Mouse (Mus musculus) neural tube, embryonic 12.5 days (tissue): Measurements from ENCODE around the gene Capn7. TPM values are rescaled to one million over a fixed set of nuclear protein-coding genes. Genes with fewer than 3 reads are reported as not detected.

ENCODE experiments used
- ATAC-seq: fragments of 200-750 bp; cut with Nextera tagmentation; 2 replicates; pipeline ENCODE4 v1.8.0; 2017; ENCODE audit warnings: low read depth, mild to moderate bottlenecking, moderate TSS enrichment, moderate library complexity; ENCODE audit not compliant: low FRiP score
- H3K27ac ChIP-seq: fragments of 300-500 bp; sonication (generic); 2 replicates; pipeline ENCODE4 v1.5.1; 2016
- H3K27me3 ChIP-seq: fragments of 300-500 bp; sonication (generic); replicated peaks from 2 replicates; pipeline ENCODE4 v1.6.1; 2016; ENCODE audit warnings: mild to moderate bottlenecking
- H3K36me3 ChIP-seq: fragments of 300-500 bp; sonication (generic); 2 replicates; pipeline ENCODE4 v1.6.1; 2016; ENCODE audit warnings: mild to moderate bottlenecking
- H3K4me1 ChIP-seq: fragments of 300-500 bp; sonication (generic); 2 replicates; pipeline ENCODE4 v1.6.1; 2016
- H3K4me2 ChIP-seq: fragments of 300-500 bp; sonication (generic); replicated peaks from 2 replicates; pipeline ENCODE4 v1.6.1; 2016; ENCODE audit warnings: mild to moderate bottlenecking
- H3K4me3 ChIP-seq: fragments of 300-500 bp; sonication (generic); 2 replicates; pipeline ENCODE4 v1.5.1; 2016
- H3K9ac ChIP-seq: fragments of 300-500 bp; sonication (generic); 2 replicates; pipeline ENCODE4 v1.6.1; 2016; ENCODE audit warnings: mild to moderate bottlenecking
- H3K9me3 ChIP-seq: fragments of 300-500 bp; sonication (generic); 2 replicates; pipeline ENCODE4 v1.6.1; 2016; ENCODE audit warnings: mild to moderate bottlenecking
- WGBS: fragments of 180-500 bp; shearing (Covaris S2); methylation state at CpG from one replicate; pipeline ENCODE4 v1.1.7; 2016; 5-methylcytosine and 5-hydroxymethylcytosine counted together
- polyA plus RNA-seq: library from polyadenylated mRNA; unstranded; fragments of >200 nt; fragmentation: Nextera tagmentation; extraction: Ambion mirVana; gene quantifications from 2 replicates; pipeline ENCODE4 v1.2.1, GENCODE M21; 2016

Gene Capn7
- polyA plus RNA-seq, 1 experiment from 2014 or later: 60.7 TPM

DNA sequence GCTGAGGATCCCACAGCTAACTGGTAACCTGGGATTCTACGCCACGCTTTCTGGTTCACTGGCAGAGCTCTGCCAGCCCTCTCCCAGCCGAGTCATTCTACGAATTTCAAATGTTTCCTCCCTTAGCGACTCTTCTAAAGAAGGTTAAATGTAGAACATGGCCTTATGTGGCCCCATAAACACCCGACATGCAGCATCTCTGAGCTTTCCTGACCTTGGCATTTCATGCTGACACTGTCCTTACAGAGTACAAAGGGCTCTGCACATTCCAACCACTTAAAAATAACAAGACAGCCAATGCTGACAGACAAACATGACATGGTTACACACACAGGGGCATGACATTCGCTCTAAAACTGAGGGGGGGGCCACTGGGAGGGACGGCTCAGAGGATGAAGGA is 72.2 kb downstream of the Capn7 start:
- no peak overlapping the region for H3K4me2 ChIP-seq
- H3K36me3 ChIP-seq: peaks cover 6% of the 10 kb centered on the region; the same call in 1 of the 2 replicates
- no peak overlapping the region for H3K4me3 ChIP-seq
- no peak for ATAC-seq
- no peak overlapping the region for H3K9ac ChIP-seq
- H3K9me3 ChIP-seq: no peaks in the 10 kb centered on the region
- peaks cover 4% of the 10 kb centered on the region for H3K4me1 ChIP-seq
- H3K27ac ChIP-seq: no peak overlapping the region
- H3K27me3 ChIP-seq: no peaks in the 10 kb centered on the region
- WGBS: 64% methylated on average over 8 of the region's 8 CpGs

DNA sequence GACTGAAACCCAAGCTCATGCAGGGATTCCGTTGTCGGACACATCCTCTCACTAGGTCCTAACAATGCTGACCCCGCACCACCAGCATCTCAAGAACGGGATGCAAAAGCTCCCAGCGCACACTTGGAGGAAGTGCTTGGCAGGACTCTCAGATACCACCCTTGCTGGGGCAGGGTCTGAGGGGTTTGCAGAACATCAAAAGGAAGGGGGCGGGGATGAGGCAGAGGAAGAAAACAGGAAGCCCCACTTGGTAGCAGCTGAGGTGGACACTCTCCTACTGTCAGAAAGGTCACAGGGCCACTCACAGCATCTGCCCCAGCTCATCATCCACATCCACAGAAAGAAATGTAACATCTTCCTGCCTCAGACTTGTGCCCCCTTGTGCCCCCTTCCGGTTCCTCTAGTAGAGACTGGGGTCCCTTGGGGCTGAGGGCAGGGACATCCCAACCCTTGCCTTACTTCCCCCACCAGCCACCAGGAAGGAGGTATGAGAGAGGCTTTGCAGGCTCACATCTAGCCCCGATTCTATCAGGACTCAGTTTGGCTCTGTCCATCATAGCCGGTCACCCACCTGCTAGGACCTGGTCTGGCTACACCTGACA is 73.8 kb downstream of the Capn7 start:
- 82% methylated on average over 9 of the region's 9 CpGs for WGBS
- H3K9me3 ChIP-seq: no peaks in the 10 kb centered on the region

DNA sequence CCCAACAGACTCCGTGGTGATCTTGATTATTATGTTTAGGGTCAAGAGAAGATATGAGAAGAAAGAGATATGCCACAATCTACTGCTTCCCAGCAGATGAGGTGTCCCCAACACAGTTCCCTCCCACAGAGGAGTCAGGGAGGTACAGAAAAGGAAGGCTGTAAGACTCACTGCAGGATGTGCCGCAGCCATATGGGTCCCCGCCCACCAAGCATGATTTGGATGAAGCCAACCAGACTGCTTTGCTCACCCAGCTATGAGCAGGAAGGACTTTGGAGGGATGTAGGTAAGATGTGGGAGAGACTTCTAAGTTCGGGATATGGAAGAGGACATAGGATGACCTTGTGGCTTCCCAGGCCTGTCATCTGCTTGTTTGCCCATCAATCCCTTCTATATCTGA is 74.3 kb downstream of the Capn7 start:
- WGBS: 85% methylated on average over 4 of the region's 4 CpGs

More for the DNA sequence above, 73.8 kb downstream of the Capn7 start:
- no peak overlapping the region for H3K4me3 ChIP-seq
- H3K4me2 ChIP-seq: no peak overlapping the region
- H3K4me1 ChIP-seq: peaks cover 14% of the 10 kb centered on the region
- no peaks in the 10 kb centered on the region for H3K27me3 ChIP-seq
- peaks cover 6% of the 10 kb centered on the region; the same call in 1 of the 2 replicates for H3K36me3 ChIP-seq
- no peak for ATAC-seq
- no peak overlapping the region for H3K9ac ChIP-seq
- H3K27ac ChIP-seq: no peak overlapping the region

DNA sequence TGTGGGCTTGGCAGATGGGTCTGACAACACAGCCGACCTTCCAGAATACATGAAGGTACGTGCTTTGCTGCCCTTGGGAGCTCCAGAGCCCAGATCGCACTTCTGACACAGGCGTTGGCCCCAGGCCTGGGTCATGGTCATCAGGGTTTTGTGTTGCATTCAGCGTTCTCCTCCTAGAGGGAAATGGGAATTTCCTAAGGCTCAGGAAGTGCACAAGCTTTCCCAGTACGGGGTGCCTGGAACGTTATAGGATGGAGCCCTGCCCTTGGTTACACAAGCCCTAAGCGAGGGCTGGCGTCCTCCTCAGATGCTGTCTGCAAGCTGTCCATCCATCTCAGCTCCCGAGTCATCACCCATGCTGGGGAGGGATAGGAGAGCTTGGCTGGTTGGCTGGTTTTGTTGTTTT is 76.2 kb downstream of the Capn7 start:
- WGBS: 82% methylated on average over 10 of the region's 10 CpGs
- Histone ChIP-seq H3K4me1 (peaks cover 14% of the 10 kb centered on the region), H3K4me2 (no peak overlapping the region), H3K4me3 (no peak overlapping the region), H3K9me3 (no peaks in the 10 kb centered on the region), H3K9ac (no peak overlapping the region), H3K27ac (no peak overlapping the region), H3K36me3 (peaks cover 6% of the 10 kb centered on the region; the same call in 1 of the 2 replicates), H3K27me3 (no peaks in the 10 kb centered on the region)
- no peak for ATAC-seq

More for the DNA sequence above, 74.3 kb downstream of the Capn7 start:
- no peak for ATAC-seq
- Histone ChIP-seq H3K27ac (no peak overlapping the region), H3K4me1 (peaks cover 14% of the 10 kb centered on the region), H3K27me3 (no peaks in the 10 kb centered on the region), H3K36me3 (peaks cover 6% of the 10 kb centered on the region; the same call in 1 of the 2 replicates), H3K4me2 (no peak overlapping the region), H3K9me3 (no peaks in the 10 kb centered on the region), H3K4me3 (no peak overlapping the region), H3K9ac (no peak overlapping the region)

DNA sequence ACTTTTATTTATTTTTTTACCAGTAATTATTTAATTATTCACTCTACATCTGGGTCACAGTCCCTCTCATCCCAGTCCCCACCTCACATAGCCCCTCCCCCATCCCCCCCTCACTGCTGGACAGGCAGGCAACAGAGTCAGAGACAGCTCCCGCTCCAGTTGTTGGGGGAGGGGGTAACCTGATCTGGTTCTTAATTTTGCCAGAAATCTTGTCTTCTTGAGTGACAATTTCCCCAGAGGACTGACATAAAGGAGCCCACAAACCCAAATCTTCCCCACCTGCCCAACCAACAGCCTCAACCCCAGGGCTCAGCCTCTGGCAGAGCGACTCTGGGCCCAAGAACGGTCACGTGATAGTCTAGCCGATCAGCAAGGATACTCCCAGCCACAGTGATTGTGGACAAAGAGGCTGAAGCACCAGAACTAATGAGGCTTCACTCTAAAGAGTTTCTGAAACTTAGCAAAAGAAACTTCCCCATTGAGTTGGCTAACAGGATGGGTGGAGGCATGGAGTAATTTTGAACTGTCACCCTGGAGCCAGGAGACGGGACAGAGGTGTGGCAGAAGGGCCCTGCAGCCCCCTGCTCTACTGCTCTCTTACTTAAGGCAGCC is 77.1 kb downstream of the Capn7 start:
- Histone ChIP-seq H3K27ac (no peak overlapping the region), H3K4me3 (no peak overlapping the region), H3K9me3 (no peaks in the 10 kb centered on the region), H3K4me1 (peaks cover 14% of the 10 kb centered on the region), H3K9ac (no peak overlapping the region), H3K27me3 (no peaks in the 10 kb centered on the region), H3K36me3 (peaks cover 6% of the 10 kb centered on the region; the same call in 1 of the 2 replicates), H3K4me2 (no peak overlapping the region)
- ATAC-seq: no peak
- WGBS: 26% methylated on average over 6 of the region's 6 CpGs

DNA sequence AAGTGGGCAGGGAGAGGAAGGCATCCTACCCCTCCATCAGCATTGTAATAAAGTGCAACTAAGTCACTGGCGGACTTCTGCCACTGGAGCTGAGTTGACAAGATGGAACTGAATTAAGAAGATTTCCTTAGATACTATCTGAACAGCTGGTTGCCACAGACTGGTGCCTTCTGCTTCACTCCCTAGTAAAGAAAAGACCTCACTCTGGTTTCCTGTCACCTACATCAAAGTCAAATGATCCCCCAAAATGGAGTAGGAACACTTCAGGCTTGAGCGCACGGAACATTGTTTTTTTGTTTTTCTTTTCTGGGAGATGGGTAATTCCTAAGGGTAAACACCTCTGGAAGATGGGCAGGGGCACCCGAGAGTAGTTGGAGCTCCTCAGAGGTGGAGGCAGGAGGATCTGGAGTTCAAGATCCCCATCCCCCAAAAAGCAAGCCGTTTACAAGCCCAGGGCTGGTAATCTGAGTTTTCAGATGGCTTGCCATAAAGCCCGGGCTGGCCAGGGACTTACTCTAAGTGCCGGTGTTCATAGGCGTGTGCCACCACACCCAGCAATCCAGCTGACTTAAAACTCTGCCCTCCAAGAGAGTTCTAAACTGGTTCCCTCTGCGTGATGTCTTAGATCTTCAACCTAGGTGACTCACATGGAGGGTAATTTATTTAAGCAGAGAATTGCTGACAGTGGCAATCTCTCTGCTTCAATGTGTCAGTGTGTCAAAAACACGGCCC is 78.0 kb downstream of the Capn7 start:
- H3K27ac ChIP-seq: no peak overlapping the region
- 0 out of 2 replicates have a peak, but pooled peaks cover 2% of the 10 kb centered on the region for H3K36me3 ChIP-seq
- no peaks in the 10 kb centered on the region for H3K27me3 ChIP-seq
- no peak overlapping the region for H3K9ac ChIP-seq
- 63% methylated on average over 10 of the region's 10 CpGs for WGBS
- no peak for ATAC-seq
- H3K4me1 ChIP-seq: peaks cover 14% of the 10 kb centered on the region
- no peak overlapping the region for H3K4me3 ChIP-seq
- no peaks in the 10 kb centered on the region for H3K9me3 ChIP-seq
- no peak overlapping the region for H3K4me2 ChIP-seq

DNA sequence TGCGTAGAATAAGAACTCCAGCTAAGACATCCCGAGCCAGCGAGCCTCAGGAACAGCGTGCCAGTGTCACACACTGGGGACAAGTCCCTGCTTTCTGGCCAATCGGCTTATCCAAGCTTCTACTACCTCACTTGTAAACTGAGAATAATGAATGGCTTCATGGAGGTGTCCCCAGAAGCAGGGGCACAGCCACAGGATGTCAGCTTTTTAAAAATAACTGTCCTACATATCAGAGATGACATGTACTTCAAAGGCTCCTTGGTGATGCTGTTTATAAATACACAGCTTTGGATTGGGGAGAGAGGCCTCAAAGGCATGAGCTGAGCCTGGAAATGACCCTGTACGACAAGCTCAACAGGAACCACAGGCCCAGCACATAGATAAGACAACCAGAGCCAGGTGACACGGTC is 78.5 kb downstream of the Capn7 start:
- peaks cover 14% of the 10 kb centered on the region for H3K4me1 ChIP-seq
- 72% methylated on average over 7 of the region's 7 CpGs for WGBS
- H3K27me3 ChIP-seq: no peaks in the 10 kb centered on the region
- no peak overlapping the region for H3K4me3 ChIP-seq
- H3K4me2 ChIP-seq: no peak overlapping the region
- H3K36me3 ChIP-seq: 0 out of 2 replicates have a peak, but pooled peaks cover 2% of the 10 kb centered on the region
- H3K27ac ChIP-seq: no peak overlapping the region
- no peak for ATAC-seq
- no peaks in the 10 kb centered on the region for H3K9me3 ChIP-seq
- H3K9ac ChIP-seq: no peak overlapping the region

DNA sequence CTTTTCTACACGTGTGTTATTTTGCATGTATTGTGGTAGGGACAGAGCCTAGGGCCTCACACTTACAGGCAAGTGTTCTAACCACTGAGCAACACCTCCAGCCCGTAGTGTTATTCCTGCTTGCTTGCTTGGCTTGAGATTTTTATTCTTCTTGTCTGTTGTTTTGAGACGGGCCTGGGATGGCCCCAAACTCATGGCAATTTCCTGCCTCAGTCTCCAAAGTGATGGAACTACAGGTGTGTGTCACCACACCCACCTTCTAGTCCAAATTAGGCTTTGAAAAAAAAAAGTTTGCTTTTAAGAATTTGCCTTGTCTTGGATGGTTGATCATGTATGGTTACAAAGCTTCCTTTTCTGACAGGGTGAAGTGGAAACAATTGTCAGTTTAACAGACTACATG is 80.0 kb downstream of the Capn7 start:
- Histone ChIP-seq H3K36me3 (0 out of 2 replicates have a peak, but pooled peaks cover 2% of the 10 kb centered on the region), H3K27ac (no peak overlapping the region), H3K9ac (no peak overlapping the region), H3K4me3 (no peak overlapping the region), H3K4me2 (no peak overlapping the region), H3K27me3 (no peaks in the 10 kb centered on the region), H3K9me3 (no peaks in the 10 kb centered on the region), H3K4me1 (peaks cover 23% of the 10 kb centered on the region)
- WGBS: 88% methylated on average over 3 of the region's 3 CpGs
- no peak for ATAC-seq

DNA sequence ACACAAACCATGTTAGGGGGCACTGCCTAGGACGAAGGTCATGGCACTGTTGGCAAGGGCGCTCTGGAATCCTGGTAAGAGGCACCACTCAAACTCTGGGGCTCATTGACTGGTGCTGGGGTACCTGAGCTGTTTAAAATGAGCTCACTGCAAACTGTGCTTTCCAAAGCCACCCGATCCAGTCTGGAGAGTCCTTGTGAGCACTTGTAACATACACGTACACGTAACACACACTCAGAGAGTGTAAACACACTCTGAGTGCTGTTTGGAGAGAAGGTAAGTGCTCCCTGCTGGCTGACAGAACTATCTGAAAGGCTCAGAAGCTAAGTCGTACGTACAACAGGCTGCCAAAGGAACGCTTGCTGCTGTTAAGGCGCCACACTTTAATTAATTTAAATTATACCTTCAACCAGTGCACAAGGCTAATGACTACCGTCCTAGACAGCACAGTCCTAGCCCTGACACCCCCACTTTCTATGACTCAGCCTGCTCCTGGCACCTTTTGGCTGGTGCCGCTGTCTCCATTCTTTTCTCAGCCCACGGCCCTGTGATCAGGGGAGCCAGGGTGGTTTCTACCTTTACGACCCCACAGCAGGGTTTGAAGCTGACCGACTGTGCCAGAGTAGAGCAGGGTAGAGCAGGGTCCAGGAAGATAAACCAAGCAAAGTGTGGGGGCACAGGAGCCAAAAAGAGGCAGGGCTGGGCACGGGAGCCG is 80.6 kb downstream of the Capn7 start:
- H3K4me1 ChIP-seq: peaks cover 28% of the 10 kb centered on the region
- no peaks in the 10 kb centered on the region for H3K9me3 ChIP-seq
- H3K4me3 ChIP-seq: no peak overlapping the region
- no peak overlapping the region for H3K4me2 ChIP-seq
- H3K27ac ChIP-seq: no peak overlapping the region
- 84% methylated on average over 16 of the region's 16 CpGs for WGBS
- no peak for ATAC-seq
- no peaks in the 10 kb centered on the region for H3K27me3 ChIP-seq
- 0 out of 2 replicates have a peak, but pooled peaks cover 2% of the 10 kb centered on the region for H3K36me3 ChIP-seq
- H3K9ac ChIP-seq: no peak overlapping the region

DNA sequence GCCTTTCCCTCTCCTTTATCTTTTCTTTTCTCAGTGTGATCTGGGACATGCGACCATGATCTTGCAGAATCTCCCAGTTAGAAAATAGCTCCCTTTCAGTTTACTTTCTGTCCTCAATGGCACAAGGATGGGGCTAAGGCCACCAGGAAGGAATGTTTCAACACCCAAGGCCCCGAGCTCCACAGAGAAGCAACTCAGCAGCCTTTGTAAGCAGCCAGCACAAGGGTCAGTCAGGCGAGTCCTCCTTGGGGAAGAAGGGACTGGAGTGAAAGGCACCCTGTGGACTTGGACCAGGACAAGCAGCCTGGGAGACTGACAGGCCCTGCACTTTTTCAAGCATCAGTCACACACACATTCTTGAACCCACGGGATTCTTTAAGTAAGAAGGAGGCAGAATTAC is 82.8 kb downstream of the Capn7 start:
- WGBS: 43% methylated on average over 4 of the region's 4 CpGs

DNA sequence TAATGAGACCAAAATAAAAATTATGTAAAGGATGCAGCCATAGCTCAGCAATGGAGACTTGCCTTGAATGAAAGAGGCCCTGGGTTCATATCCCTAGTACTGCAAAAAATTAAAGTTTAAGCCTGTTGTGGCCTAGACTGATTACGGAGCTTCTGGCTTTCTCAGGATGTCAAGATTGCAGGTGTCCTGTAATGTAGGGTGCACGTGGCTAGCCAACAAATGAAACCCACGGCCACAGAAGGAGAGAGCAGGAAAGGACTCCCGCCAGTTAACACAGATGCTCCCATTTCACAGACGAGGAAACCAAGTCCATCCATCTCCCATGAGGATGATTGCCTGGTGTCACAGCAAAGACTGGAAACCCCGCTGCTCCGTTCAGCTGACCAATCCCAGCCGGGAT is 83.7 kb downstream of the Capn7 start:
- Histone ChIP-seq H3K4me3 (no peak overlapping the region), H3K9ac (no peak overlapping the region), H3K4me1 (peaks cover 14% of the 10 kb centered on the region), H3K4me2 (no peak overlapping the region), H3K36me3 (0 out of 2 replicates have a peak, but pooled peaks cover 2% of the 10 kb centered on the region), H3K27me3 (no peaks in the 10 kb centered on the region), H3K27ac (no peak overlapping the region), H3K9me3 (no peaks in the 10 kb centered on the region)
- no peak for ATAC-seq
- WGBS: 92% methylated on average over 8 of the region's 8 CpGs

More for the DNA sequence above, 82.8 kb downstream of the Capn7 start:
- no peak overlapping the region for H3K4me3 ChIP-seq
- H3K9me3 ChIP-seq: no peaks in the 10 kb centered on the region
- no peak overlapping the region for H3K27ac ChIP-seq
- peaks cover 18% of the 10 kb centered on the region for H3K4me1 ChIP-seq
- no peak overlapping the region for H3K9ac ChIP-seq
- H3K4me2 ChIP-seq: no peak overlapping the region
- H3K36me3 ChIP-seq: 0 out of 2 replicates have a peak, but pooled peaks cover 2% of the 10 kb centered on the region
- ATAC-seq: no peak
- no peaks in the 10 kb centered on the region for H3K27me3 ChIP-seq

DNA sequence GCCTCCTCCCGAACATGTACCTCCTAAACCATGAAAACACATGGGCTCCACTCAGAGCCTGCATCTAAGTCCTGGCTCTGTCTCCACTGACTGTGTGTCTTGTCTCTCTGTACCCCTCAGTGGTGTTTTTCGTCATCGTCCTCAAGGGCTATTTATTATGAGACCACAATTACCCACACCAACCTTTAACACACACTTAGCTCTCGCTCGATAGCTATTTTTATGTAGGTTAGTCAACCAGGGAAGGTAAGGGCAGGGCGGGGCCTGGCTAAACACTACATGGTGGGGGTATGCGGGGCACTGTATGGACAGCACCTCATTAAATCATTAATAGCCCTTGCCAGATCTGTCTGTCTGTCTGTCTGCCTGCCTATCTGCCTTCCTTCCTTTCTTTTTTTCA is 84.1 kb downstream of the Capn7 start:
- 0 out of 2 replicates have a peak, but pooled peaks cover 3% of the 10 kb centered on the region for H3K36me3 ChIP-seq
- no peaks in the 10 kb centered on the region for H3K27me3 ChIP-seq
- no peak for ATAC-seq
- 0 out of 2 replicates have a peak, but pooled peaks cover under 1% of the 10 kb centered on the region for H3K9me3 ChIP-seq
- peaks cover 14% of the 10 kb centered on the region for H3K4me1 ChIP-seq
- 80% methylated on average over 7 of the region's 7 CpGs for WGBS
- H3K27ac ChIP-seq: no peak overlapping the region
- H3K4me3 ChIP-seq: no peak overlapping the region
- no peak overlapping the region for H3K9ac ChIP-seq
- H3K4me2 ChIP-seq: no peak overlapping the region
